8 mouse cellular contexts compared by ENCODE assay signal in genomic region chr2:32637778-32638281, GRCm38 (mm10). TPM values are rescaled to one million over a fixed set of nuclear protein-coding genes. Genes with fewer than 3 reads are reported as not detected.
DNase-seq lines count a peak whose midpoint lies in the region; ATAC-seq and TF ChIP-seq lines count a peak whose summit lies in the region.

No protein-coding gene starts in this region.

- H3K4me2 ChIP-seq in midbrain, embryonic 16.5 days (ENCODE audit: low read length), result no peak overlapping the region
- H3K4me2 ChIP-seq in midbrain, embryonic 11.5 days, result no peak overlapping the region
- 0 out of 2 replicates have a peak overlapping the region, but pooled peaks have one; percentile 1 for H3K4me2 ChIP-seq in lung, embryonic 14.5 days

- no peaks in the 10 kb centered on the region for H3K4me1 ChIP-seq in midbrain, embryonic 16.5 days (ENCODE audit: control insufficient read depth, insufficient read depth, low read length)
- peaks cover 3% of the 10 kb centered on the region; the same call in 1 of the 2 replicates for H3K4me1 ChIP-seq in midbrain, embryonic 11.5 days (ENCODE audit: control insufficient read depth, insufficient read depth, low read length)
- H3K4me1 ChIP-seq in kidney, adult 2 months (ENCODE audit: control insufficient read depth, insufficient read depth, low read length), result no peaks in the 10 kb centered on the region
- H3K4me1 ChIP-seq in lung, embryonic 14.5 days (ENCODE audit: insufficient read depth), result peaks cover 6% of the 10 kb centered on the region

- TF ChIP-seq CTCF in kidney, adult 2 months (conservative IDR thresholded peaks at IDR 0.05; ENCODE audit: insufficient read depth, insufficient read length, low read depth, low read length), result no peak
- TF ChIP-seq CTCF in lung, embryonic 14.5 days (IDR thresholded peaks at IDR 0.05; ENCODE audit: low read depth), result no peak

- no peaks in the 10 kb centered on the region for H3K9me3 ChIP-seq in midbrain, embryonic 16.5 days (replicated peaks; ENCODE audit: control insufficient read depth, low read length, poor library complexity, severe bottlenecking)
- no peaks in the 10 kb centered on the region for H3K9me3 ChIP-seq in midbrain, embryonic 11.5 days (ENCODE audit: control insufficient read depth, low read length)
- H3K9me3 ChIP-seq in lung, embryonic 14.5 days (ENCODE audit: low read depth, low read length), result no peaks in the 10 kb centered on the region

- no peak for DNase-seq in midbrain, embryonic 11.5 days (ENCODE audit: low spot score, missing footprints)
- DNase-seq in heart, adult 8-10 months (ENCODE audit: low spot score), result peak; percentile 74
- peak; percentile 90 for DNase-seq in kidney, adult 2 months
- peak; percentile 79 for DNase-seq in lung, embryonic 14.5 days
- DNase-seq in splenic B cell, adult 2 months (ENCODE audit: low read depth, low spot score), result peak; percentile 69
- no peak for DNase-seq in cerebellum, adult 9-11 months
- DNase-seq in cerebellum, adult 11 months, result no peak

- 0 out of 2 replicates have a peak overlapping the region, but pooled peaks have one; percentile 3 for H3K9ac ChIP-seq in midbrain, embryonic 16.5 days (ENCODE audit: low read depth, low read length)
- no peak overlapping the region for H3K9ac ChIP-seq in midbrain, embryonic 11.5 days (ENCODE audit: low read length)
- no peak overlapping the region; the same call in 1 of the 2 replicates for H3K9ac ChIP-seq in lung, embryonic 14.5 days

- no peak overlapping the region for H3K4me3 ChIP-seq in midbrain, embryonic 16.5 days (ENCODE audit: low read depth, low read length)
- no peak overlapping the region for H3K4me3 ChIP-seq in midbrain, embryonic 11.5 days (ENCODE audit: low read depth, low read length)
- no peak overlapping the region for H3K4me3 ChIP-seq in kidney, adult 2 months (ENCODE audit: insufficient read depth, low read depth, low read length)
- H3K4me3 ChIP-seq in lung, embryonic 14.5 days (ENCODE audit: low read depth, low read length), result no peak overlapping the region

- WGBS in midbrain, embryonic 16.5 days, result 50% methylated on average over 11 of the region's 11 CpGs
- 53% methylated on average over 11 of the region's 11 CpGs for WGBS in midbrain, embryonic 11.5 days
- 31% methylated on average over 11 of the region's 11 CpGs for WGBS in kidney, adult 2 months
- 12% methylated on average over 11 of the region's 11 CpGs for WGBS in lung, embryonic 14.5 days

- no peak for TF ChIP-seq POLR2A in kidney, adult 2 months (IDR thresholded peaks at IDR 0.05; ENCODE audit: low read depth, low read length)

- 0 out of 2 replicates have a peak, but pooled peaks cover 2% of the 10 kb centered on the region for H3K36me3 ChIP-seq in midbrain, embryonic 16.5 days (ENCODE audit: control insufficient read depth, insufficient read depth, low read length)
- H3K36me3 ChIP-seq in midbrain, embryonic 11.5 days (ENCODE audit: control insufficient read depth, insufficient read depth, low read length), result no peaks in the 10 kb centered on the region
- no peaks in the 10 kb centered on the region for H3K36me3 ChIP-seq in kidney, adult 2 months (ENCODE audit: control insufficient read depth, insufficient read depth, low read length)
- no peaks in the 10 kb centered on the region for H3K36me3 ChIP-seq in lung, embryonic 14.5 days (ENCODE audit: insufficient read depth)
- H3K36me3 ChIP-seq in splenic B cell, adult 2 months (ENCODE audit: control insufficient read depth, insufficient read depth, low read length, poor library complexity, severe bottlenecking), result no peaks in the 10 kb centered on the region

- no peak for ATAC-seq in midbrain, embryonic 16.5 days
- no peak for ATAC-seq in midbrain, embryonic 11.5 days (ENCODE audit: low FRiP score)
- peak; percentile 80 for ATAC-seq in lung, embryonic 14.5 days (ENCODE audit: insufficient read depth)

- no peaks in the 10 kb centered on the region for H3K27me3 ChIP-seq in midbrain, embryonic 16.5 days (ENCODE audit: control insufficient read depth, insufficient read depth, low read depth, low read length)
- H3K27me3 ChIP-seq in midbrain, embryonic 11.5 days (ENCODE audit: control insufficient read depth, insufficient read depth, low read length), result no peaks in the 10 kb centered on the region
- H3K27me3 ChIP-seq in kidney, adult 2 months (replicated peaks; ENCODE audit: control insufficient read depth, insufficient read depth, low read length), result no peaks in the 10 kb centered on the region
- H3K27me3 ChIP-seq in lung, embryonic 14.5 days (ENCODE audit: insufficient read depth, low read length), result no peaks in the 10 kb centered on the region
- H3K27me3 ChIP-seq in splenic B cell, adult 2 months (ENCODE audit: control insufficient read depth, insufficient read depth, low read length, poor library complexity, severe bottlenecking), result no peaks in the 10 kb centered on the region

- no peak overlapping the region for H3K27ac ChIP-seq in midbrain, embryonic 16.5 days (ENCODE audit: low read length)
- H3K27ac ChIP-seq in midbrain, embryonic 11.5 days (ENCODE audit: low read depth, low read length), result no peak overlapping the region
- H3K27ac ChIP-seq in kidney, adult 2 months (ENCODE audit: insufficient read depth, low read depth, low read length), result peak overlapping the region; percentile 81
- peak overlapping the region; percentile 76 for H3K27ac ChIP-seq in lung, embryonic 14.5 days (ENCODE audit: low read depth)

RNA-seq across cellular contexts. Expression of gene Eng, which starts 8.6 kb away (rescaled TPM):
- polyA plus RNA-seq in midbrain, embryonic 16.5 days (2015; fragmentation: Nextera tagmentation; extraction: Ambion mirVana), result 27.2 and 30.3 TPM in 2 replicates
- 20.5 and 22.7 TPM in 2 replicates for polyA plus RNA-seq in midbrain, embryonic 11.5 days (2014; fragmentation: Nextera tagmentation; extraction: Ambion mirVana)
- 100 to 1,000 TPM; 111 to 143 (median 126) TPM for total RNA-seq in heart, adult 8-10 months (2022)
- polyA plus RNA-seq in kidney, adult 2 months (2012; rRNA removed), result 228 and 289 TPM in 2 replicates
- polyA plus RNA-seq in lung, embryonic 14.5 days (2014; fragmentation: Nextera tagmentation; extraction: Ambion mirVana), result 91.1 and 98.5 TPM in 2 replicates

RNA-seq across cellular contexts. Expression of gene Ak1, which starts 16.3 kb away (rescaled TPM):
- 107 and 108 TPM in 2 replicates for polyA plus RNA-seq in midbrain, embryonic 16.5 days (2015; fragmentation: Nextera tagmentation; extraction: Ambion mirVana)
- polyA plus RNA-seq in midbrain, embryonic 11.5 days (2014; fragmentation: Nextera tagmentation; extraction: Ambion mirVana), result 18.3 and 22.0 TPM in 2 replicates
- 100 to 1,000 TPM; 656 to 809 (median 697) TPM for total RNA-seq in heart, adult 8-10 months (2022)
- polyA plus RNA-seq in kidney, adult 2 months (2012; rRNA removed), result 31.6 and 47.4 TPM in 2 replicates
- polyA plus RNA-seq in lung, embryonic 14.5 days (2014; fragmentation: Nextera tagmentation; extraction: Ambion mirVana), result 34.3 and 35.8 TPM in 2 replicates

RNA-seq across cellular contexts. Expression of gene St6galnac6, which starts 38.3 kb away (rescaled TPM):
- 26.5 and 36.4 TPM in 2 replicates for polyA plus RNA-seq in midbrain, embryonic 16.5 days (2015; fragmentation: Nextera tagmentation; extraction: Ambion mirVana)
- 3.4 and 4.5 TPM in 2 replicates for polyA plus RNA-seq in midbrain, embryonic 11.5 days (2014; fragmentation: Nextera tagmentation; extraction: Ambion mirVana)
- total RNA-seq in heart, adult 8-10 months (2022), result 100 to 1,000 TPM; 102 to 131 (median 114) TPM
- 21.1 and 23.6 TPM in 2 replicates for polyA plus RNA-seq in kidney, adult 2 months (2012; rRNA removed)
- 8.3 and 11.1 TPM in 2 replicates for polyA plus RNA-seq in lung, embryonic 14.5 days (2014; fragmentation: Nextera tagmentation; extraction: Ambion mirVana)

RNA-seq across cellular contexts. Expression of gene St6galnac4, which starts 50.9 kb away (rescaled TPM):
- polyA plus RNA-seq in midbrain, embryonic 16.5 days (2015; fragmentation: Nextera tagmentation; extraction: Ambion mirVana), result 33.4 and 39.0 TPM in 2 replicates
- 13.2 and 13.6 TPM in 2 replicates for polyA plus RNA-seq in midbrain, embryonic 11.5 days (2014; fragmentation: Nextera tagmentation; extraction: Ambion mirVana)
- total RNA-seq in heart, adult 8-10 months (2022), result 10 to 100 TPM; 15.6 to 23.2 (median 20.7) TPM
- 7.0 and 7.2 TPM in 2 replicates for polyA plus RNA-seq in kidney, adult 2 months (2012; rRNA removed)
- 22.0 and 23.8 TPM in 2 replicates for polyA plus RNA-seq in lung, embryonic 14.5 days (2014; fragmentation: Nextera tagmentation; extraction: Ambion mirVana)

Comparison
In these comparisons a context has a peak if more than half of its experiments do, and no peak if none do; other contexts are left out.
1. H3K27ac ChIP-seq: peak in kidney, adult 2 months (single experiment) and lung, embryonic 14.5 days (single experiment); none in midbrain, embryonic 16.5 days (single experiment) and midbrain, embryonic 11.5 days (single experiment).
2. DNase-seq: peak in heart, adult 8-10 months (single experiment), kidney, adult 2 months (single experiment), lung, embryonic 14.5 days (single experiment) and splenic B cell, adult 2 months (single experiment); none in midbrain, embryonic 11.5 days (single experiment), cerebellum, adult 9-11 months (single experiment) and cerebellum, adult 11 months (single experiment).